In the genomic region with DNA sequence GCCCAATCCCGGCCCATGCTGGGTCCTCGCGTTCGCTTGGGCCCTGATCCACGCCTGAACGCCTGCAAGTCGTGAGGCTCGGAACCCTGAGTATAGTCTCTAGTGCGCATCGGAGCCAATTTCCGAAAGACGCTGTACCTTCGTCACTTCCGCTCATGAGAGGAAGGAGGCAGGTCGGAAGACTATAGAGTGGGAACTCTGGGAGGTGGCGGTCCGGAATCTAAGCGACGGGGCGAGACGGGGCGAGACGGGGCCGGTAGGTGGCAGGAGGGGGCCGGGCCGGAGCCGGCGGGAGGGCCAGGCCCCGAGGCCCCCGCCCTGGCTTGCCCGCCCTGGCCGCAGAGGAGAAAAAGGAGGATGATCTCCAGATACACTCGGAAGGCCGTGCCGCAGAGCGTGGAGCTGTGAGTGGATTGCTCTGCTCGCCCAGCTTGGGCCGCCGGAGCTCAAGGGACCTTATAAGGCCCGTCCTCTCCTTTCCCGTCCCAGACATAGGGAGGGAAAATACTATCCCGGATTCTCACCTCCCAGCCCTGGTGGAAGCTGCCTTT, we compare ENCODE assay signal across 1 mouse cellular context.
A peak's percentile ranks its signal among the peaks of the same experiment; 100 is the strongest.
TF ChIP-seq lines count a peak whose summit lies in the region.

TSS of gene Ecd (minus strand) at position 131 of the 551 bp plus-strand sequence.
TSS of gene Fam149b (plus strand) at position 172 of the 551 bp plus-strand sequence.

TF ChIP-seq in CH12.LX, 34 proteins besides CTCF, POLR2A, EP300 and RAD21 (continued from another document):
- TF ChIP-seq SMC3 (IDR thresholded peaks at IDR 0.05; ENCODE audit: low read depth, low read length) (peak; percentile 56), PAX5 (IDR thresholded peaks at IDR 0.05; ENCODE audit: low read length) (no peak), ELF1 (IDR thresholded peaks at IDR 0.05; ENCODE audit: low read depth, low read length) (peak; percentile 82), ZC3H11A (IDR thresholded peaks at IDR 0.05; ENCODE audit: low read depth, low read length) (no peak), MAX (IDR thresholded peaks at IDR 0.05; ENCODE audit: low read length) (peak; percentile 80; the same call in 1 of the 2 replicates), GABPA (IDR thresholded peaks at IDR 0.05; ENCODE audit: insufficient replicate concordance, low read depth, low read length) (peak; percentile 25; the same call in 1 of the 2 replicates), ZMIZ1 (IDR thresholded peaks at IDR 0.05; ENCODE audit: low read depth, low read length) (0 out of 2 replicates have a peak, but pooled peaks have one; percentile 51), ZKSCAN1 (IDR thresholded peaks at IDR 0.05; ENCODE audit: borderline replicate concordance, low read depth, low read length) (no peak), MEF2A (IDR thresholded peaks at IDR 0.05; ENCODE audit: borderline replicate concordance, low read depth, low read length) (peak; percentile 77), MAFK (IDR thresholded peaks at IDR 0.05; ENCODE audit: insufficient replicate concordance, low read length) (no peak), MAZ (IDR thresholded peaks at IDR 0.05; ENCODE audit: low read depth, low read length) (peak; percentile 80; the same call in 1 of the 2 replicates), CHD1 (IDR thresholded peaks at IDR 0.05; ENCODE audit: low read depth, low read length) (no peak), UBTF (IDR thresholded peaks at IDR 0.05; ENCODE audit: low read depth, low read length) (peak; percentile 93), MYC (IDR thresholded peaks at IDR 0.05; ENCODE audit: low read depth, low read length) (peak; percentile 91), NRF1 (IDR thresholded peaks at IDR 0.05; ENCODE audit: low read depth, low read length) (peak; percentile 48; the same call in 1 of the 2 replicates), CHD2 (IDR thresholded peaks at IDR 0.05; ENCODE audit: low read length) (no peak), RCOR1 (conservative IDR thresholded peaks at IDR 0.05; ENCODE audit: low read depth, low read length) (no peak), MXI1 (IDR thresholded peaks at IDR 0.05; ENCODE audit: low read depth, low read length) (peak; percentile 93), JUN (IDR thresholded peaks at IDR 0.05; ENCODE audit: insufficient read depth, low read depth, low read length) (no peak), USF1 (IDR thresholded peaks at IDR 0.05; ENCODE audit: low read depth, low read length) (no peak), HCFC1 (IDR thresholded peaks at IDR 0.05; ENCODE audit: low read depth, low read length) (peak; percentile 95), TCF12 (IDR thresholded peaks at IDR 0.05; ENCODE audit: low read depth, low read length) (peak; percentile 96), ZNF384 (IDR thresholded peaks at IDR 0.05; ENCODE audit: low read depth, low read length) (no peak), BHLHE40 (IDR thresholded peaks at IDR 0.05; ENCODE audit: low read depth, low read length) (no peak), TBP (conservative IDR thresholded peaks at IDR 0.05; ENCODE audit: low read depth, low read length) (peak; percentile 90), USF2 (conservative IDR thresholded peaks at IDR 0.05; ENCODE audit: low read depth, low read length) (no peak)
